Mouse (Mus musculus) neutrophil, adult 5-6 weeks (primary cell): ENCODE results near the gene Plxdc1. TPM values are rescaled to one million over a fixed set of nuclear protein-coding genes. Genes with fewer than 3 reads are reported as not detected.

Source experiments
- ATAC-seq: fragments of 151-379, 151-347 bp; 2 replicates; pipeline ENCODE4 v1.8.0; 2017; ENCODE audit warnings: mild to moderate bottlenecking, moderate TSS enrichment; ENCODE audit not compliant: insufficient number of reproducible peaks, poor library complexity, low FRiP score, severe bottlenecking; ENCODE audit errors: extremely low read depth
- total RNA-seq: library from RNA; stranded (forward); fragments of 200-1000 nt; gene quantifications from 2 replicates; pipeline ENCODE4 v1.2.3, GENCODE M21; 2017

Plxdc1 gene
- total RNA-seq = 1.2 and 2.9 TPM in 2 replicates

DNA sequence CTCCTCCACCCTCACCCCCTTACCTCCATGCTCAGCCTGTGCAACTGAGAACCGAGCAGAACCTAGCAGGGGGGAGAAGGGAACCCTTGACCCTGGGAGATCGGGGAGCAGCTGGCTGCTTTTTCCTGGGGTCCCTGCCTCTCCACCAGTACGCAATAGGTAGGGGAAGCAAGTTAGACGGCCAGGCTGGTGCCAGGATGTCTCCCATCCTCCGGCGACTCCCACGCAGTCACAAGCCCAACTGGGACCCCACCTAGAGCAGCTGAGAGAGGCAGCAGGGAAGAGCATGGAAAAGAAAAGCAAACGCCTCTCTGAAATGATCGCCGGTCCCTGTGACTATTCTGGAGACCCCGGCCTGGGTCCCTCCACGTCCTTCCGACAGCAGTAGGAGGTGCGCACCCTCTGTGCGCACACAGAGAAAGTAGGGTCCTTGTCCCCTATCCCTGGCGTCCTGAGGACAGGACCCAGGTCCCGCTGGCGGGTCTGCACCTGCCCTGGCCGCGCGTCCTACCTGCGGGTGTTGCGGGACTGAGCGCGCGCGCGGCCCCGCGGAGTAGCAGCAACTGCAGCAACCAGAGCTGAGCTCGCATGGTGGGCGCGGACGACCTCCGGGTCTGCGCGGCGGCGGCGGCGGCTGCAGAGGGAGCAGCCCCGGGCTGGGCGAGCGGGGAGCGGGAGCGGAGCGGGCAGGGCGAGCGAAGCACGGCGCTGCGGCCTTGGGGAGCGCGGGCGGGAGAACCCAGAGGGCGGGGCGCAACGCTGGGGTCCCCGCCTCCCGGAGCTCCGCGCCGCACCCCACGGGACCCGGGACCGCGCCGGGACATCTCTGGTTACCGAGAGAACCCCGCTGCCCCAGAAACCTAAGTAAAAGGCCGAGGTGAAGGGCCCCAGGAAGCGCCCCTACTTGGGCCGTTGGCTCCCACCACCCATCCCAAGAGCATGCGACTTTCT, at the start of gene Plxdc1:
Plxdc1 (minus strand) TSS at position 718 of the 951 bp plus-strand sequence.
- ATAC-seq = no peak

DNA sequence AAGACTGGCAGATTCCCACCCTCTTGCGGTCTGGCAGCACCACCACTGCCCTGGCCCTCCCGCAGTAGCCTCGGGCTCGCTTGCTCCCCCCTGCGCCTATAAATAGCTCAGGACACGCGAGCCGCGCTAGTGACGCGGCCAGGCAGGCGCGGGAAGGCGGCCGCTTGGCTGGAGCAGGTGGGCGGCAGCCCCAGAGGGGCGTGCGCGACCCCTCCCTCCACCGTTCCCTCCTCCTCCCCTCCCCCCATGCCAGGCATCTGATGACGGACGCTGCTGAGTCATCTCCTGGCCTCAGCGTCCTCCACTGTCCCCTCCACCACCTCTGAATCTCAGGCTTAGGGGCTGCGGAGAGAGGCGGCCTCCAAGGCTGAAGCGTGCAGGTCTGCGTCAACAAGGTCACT, 49.7 kb upstream of the Plxdc1 start:
- ATAC-seq = no peak

DNA sequence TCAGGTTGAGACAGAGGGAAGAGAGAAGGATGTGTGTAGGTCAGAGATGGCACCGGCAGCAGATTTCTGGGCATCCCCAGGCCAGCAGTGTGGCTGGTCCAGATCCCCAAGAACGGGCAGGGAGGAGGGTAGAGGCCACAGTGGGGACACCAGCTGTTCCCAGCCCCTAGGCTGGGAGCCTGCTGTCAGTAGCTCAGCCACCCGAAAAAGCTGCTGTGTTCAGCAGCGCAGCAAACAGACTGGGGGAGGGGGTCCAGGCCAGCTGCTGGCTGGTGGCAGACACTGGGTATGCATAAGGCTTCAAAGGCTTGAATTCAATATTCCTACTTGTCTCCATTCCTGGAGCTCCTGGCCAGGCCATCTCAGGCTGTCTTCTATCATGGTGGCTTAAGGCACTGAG, 48.6 kb upstream of the Plxdc1 start:
- ATAC-seq = no peak

DNA sequence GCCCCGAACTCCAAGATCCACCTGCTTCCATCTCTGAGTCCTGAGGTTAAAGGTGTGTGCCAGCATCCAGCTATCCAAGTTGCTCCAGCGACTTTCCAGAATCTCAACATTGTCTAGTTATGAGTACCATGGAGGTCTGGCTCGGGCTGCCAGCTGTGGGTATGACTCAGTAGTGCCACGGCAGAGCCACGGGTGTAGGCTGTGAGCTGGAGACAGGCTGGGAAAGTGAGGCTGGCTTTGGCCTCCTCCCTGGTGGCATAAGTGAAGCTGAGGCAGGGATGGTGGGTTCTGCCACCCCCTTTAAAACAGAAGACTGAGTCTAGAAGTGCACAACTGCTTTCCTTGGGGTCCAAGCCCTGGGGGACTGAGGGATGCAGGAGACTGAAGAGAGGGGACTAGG, 47.8 kb upstream of the Plxdc1 start:
- no peak for ATAC-seq

DNA sequence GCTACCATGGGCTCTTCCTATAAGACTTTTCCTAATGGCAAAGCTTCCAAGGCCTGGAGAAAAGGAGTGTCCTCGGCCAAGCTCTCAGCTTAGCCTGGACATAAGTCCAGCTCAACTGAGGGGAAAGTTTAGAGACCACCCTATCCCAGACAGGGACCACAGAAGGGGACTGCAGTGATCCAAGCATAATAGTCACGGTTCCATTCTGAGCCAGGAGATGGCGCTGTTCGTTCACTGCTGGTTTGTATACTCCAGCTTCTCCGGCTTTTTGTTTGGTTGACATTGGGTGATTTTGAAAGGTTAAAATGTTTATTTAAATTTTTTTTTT, 45.2 kb upstream of the Plxdc1 start:
- no peak; the same call in 1 of the 2 replicates for ATAC-seq

DNA sequence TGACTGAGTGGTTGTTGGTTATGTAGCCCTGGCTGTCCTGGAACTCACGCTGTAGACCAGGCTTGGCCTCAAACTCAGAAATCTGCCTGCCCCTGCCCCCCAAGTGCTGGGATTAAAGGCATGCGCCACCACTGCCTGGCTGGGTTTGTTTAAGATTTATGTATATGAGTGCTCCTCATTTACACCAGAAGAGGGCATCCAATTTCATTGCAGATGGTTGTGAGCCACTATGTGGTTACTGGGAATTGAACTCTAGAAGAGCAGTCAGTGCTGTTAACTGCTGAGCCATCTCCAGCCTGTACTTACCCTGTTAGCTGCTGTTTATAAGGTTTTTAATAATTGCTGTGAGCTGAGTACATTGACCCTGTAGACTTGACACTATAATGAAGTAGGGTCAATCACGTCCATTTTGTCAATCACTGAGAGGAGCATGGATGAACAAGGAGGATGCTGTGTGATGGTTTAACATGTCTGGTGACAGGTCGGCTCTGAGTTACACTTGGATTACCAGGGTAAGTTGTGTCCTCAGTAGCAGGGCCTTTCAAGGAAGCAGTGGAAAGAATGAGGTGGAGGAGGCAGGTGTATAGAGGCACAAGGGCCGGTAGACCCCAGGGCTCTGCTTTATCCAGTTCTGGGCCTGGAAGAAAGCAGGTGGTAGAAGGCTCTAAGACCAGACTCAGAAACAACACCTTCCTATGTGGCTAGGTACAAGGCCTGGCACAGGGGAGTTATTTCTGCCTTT, 44.6 kb upstream of the Plxdc1 start:
- ATAC-seq = no peak

DNA sequence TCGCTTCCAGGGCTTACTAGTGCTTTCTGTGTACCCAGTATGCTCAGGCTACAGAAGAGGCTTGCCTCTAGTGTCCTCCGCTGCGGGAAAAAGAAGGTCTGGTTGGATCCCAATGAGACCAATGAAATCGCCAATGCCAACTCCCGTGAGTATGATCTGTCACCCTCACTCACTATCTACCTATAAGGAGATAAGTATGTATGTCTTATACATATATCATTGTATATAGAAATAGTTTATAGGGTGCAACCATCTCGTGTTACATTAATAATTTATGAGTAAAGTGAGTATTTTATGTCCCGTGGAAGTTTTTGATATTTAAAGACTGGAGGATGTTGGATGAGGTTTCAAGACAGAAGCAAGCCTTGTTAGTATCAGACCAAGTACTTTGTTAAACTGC, 41.5 kb upstream of the Plxdc1 start:
- ATAC-seq = no peak

- no peak for ATAC-seq
These were observed 41.0 kb upstream of the Plxdc1 start for GRCm38 (mm10) chr11:98027297-98027688.

DNA sequence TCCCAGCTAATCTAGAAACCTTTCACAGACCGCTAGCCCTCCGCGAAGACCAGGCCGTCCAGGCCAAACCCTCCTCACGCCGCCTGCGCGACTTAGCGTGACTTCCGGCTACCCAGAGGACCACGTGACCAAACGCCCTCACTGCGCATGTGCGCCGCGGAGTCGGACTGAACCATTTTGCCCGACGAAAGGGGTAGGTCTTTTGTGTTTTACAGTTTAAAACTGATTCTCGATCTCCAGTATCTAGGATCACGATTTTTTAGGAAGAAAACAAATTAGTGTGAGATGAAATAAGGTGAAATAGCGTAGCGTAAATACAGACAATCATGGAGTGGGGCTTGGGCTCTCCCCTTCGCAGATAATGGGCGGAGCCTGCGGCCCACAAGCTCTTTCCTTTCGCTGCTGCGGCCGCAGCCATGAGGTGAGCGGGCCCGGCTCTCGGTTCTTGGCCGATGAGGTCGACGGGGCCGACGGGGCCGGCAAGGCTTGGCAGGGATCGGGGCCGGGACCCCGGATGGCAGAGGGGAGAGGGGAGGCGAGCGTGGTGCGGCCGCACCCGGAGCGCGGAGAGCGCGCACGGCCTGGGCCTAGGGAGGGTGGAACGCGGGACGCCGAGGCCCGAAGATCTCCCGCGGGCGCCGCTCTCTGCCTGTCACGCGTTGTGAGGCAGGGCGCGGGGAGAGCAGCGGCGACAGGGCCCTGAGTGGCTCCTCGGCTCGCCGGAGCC, 40.5 kb upstream of the Plxdc1 start, which contains the start of gene Rpl19:
Rpl19 (plus strand) TSS at position 141 of the 727 bp plus-strand sequence.
- ATAC-seq = peak; percentile 78

- no peak for ATAC-seq
These were observed 40.0 kb upstream of the Plxdc1 start for GRCm38 (mm10) chr11:98026248-98026569.

DNA sequence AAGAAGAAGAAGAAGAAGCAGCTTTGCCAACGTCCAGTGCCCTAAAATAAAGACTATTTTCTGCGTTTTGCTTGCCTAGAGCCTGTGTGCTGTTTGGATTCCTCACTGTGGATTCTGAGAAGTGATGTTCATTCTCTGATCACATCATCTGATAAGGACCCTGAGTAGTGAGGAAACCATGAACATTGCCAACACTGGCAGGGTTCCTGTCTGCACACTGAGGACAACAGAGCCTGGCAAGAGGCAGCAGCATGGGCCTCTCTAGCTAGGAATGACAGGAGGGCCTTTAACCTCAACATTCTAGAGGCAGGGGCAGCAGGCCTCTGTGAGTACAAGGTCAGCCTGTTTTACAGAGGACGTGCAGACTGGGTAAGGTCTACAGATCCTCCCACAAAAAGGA, 38.3 kb upstream of the Plxdc1 start:
- no peak for ATAC-seq

DNA sequence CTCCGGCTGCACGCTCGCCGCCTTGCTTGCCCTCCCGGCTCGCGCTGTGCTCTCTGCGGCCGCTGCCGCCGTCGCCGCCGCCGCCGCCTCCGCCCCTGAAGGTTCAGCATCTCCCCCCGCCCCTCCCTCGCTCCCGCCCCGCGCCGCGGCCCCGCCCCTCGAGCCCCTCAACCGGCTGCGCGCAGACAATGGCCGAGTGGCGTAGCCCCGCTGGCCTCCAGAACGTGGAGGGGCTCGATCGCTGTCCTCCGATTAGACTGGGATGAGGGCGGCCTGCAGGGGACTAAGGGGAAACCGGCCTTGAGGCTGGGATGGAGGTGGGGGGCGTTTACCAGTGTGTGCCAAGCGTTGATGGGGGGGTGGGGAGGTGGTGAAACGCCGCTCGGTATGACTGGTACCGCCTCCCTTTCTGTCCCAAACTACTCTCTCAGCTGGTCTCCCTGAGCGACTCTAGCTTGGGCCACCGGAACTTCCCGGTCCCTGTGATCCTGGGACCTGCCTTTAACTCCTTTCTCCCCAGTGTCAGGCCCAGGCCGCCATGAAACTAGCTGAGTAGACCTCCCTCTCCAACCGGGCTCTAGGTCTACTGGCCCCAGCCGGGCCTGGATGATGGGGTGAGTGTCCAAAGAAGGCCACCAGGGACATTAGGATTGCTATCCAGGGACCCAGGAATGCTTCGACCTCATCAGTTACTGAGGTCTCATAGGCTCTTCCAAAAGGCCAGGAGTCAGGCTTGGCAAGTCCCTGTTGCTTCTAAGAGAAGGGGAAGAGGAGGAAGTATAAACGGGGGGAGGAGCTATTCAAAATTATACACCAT, 36.5 kb upstream of the Plxdc1 start, which contains the start of gene Cacnb1:
Cacnb1 (minus strand) TSS at position 480 of the 817 bp plus-strand sequence.
- ATAC-seq = no peak

- ATAC-seq = no peak
These were observed 36.0 kb upstream of the Plxdc1 start for GRCm38 (mm10) chr11:98022253-98022554.

- ATAC-seq = no peak
These were observed 35.5 kb upstream of the Plxdc1 start for GRCm38 (mm10) chr11:98021565-98022252.

- no peak for ATAC-seq
These were observed 34.9 kb upstream of the Plxdc1 start for GRCm38 (mm10) chr11:98021118-98021517.

- no peak for ATAC-seq
These were observed 34.5 kb upstream of the Plxdc1 start for GRCm38 (mm10) chr11:98020710-98021109.

DNA sequence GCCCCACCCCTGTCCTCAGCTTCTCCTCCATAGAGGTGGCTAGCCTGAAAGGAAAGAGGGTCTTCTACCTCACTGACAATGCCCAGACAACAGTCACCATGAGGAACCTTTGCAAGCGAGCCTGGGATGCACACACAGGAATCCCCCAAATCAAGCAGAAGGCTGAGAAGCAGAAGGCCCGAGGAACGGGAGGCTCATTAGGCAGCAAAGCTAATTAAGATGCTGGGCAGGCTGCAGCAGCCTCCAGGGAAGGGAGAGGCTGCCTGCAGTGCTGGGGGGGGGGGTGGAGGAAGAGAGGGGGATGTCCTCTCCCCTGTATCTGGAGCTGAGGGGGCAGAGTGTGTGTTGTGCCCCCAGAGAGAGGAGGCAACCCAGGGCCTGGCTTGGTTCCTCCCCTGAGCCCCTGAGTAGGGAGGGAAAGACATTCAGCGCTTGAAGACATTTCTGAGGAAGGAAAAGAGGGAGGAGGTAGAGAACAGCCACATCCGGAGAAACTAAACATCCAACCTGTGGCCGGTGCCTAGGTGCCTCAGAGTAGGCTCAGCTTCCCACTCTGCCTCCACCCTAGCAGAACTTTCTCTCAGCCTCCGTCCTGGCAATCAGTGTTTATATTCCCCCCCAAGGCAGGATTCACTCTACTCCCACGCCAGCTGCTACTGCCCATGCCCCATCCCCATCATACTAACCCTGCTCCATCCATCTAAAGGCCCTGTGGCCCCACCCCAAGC, 33.8 kb upstream of the Plxdc1 start:
- ATAC-seq = no peak
